Mouse (Mus musculus) adrenal gland, postnatal 14 days (tissue): ENCODE data around the gene Cmtm5. TPM values are rescaled to one million over a fixed set of nuclear protein-coding genes. Genes with fewer than 3 reads are reported as not detected.

Source experiments
- DNase-seq: peaks from one replicate; pipeline ENCODE4 v3.0.0; 2021; ENCODE audit warnings: mixed read lengths
- long read RNA-seq, 2 experiments: library from polyadenylated mRNA; stranded (forward); transcript quantifications; one replicate each; pipeline ENCODE4 v2.0.0; 2021
- total RNA-seq: library from RNA; stranded (reverse); gene quantifications from 2 replicates; pipeline ENCODE4 v1.2.3, GENCODE M21; 2021

Cmtm5 gene
- total RNA-seq: 1.6 and 1.9 TPM in 2 replicates
- long read RNA-seq, experiment 1, partial matches to known transcripts: 0 of 1 reads
- long read RNA-seq, experiment 1, other reads (novel, unspliced or antisense): 0 of 1 reads
- long read RNA-seq, experiment 2, partial matches to known transcripts: 0 of 2 reads
- long read RNA-seq, experiment 2, other reads (novel, unspliced or antisense): 0 of 2 reads

- DNase-seq: no peak
Observed at GRCm38 (mm10) chr14:54935904-54936830, at the start of gene Cmtm5. Cmtm5 (plus strand) TSS chr14:54936261.

DNA sequence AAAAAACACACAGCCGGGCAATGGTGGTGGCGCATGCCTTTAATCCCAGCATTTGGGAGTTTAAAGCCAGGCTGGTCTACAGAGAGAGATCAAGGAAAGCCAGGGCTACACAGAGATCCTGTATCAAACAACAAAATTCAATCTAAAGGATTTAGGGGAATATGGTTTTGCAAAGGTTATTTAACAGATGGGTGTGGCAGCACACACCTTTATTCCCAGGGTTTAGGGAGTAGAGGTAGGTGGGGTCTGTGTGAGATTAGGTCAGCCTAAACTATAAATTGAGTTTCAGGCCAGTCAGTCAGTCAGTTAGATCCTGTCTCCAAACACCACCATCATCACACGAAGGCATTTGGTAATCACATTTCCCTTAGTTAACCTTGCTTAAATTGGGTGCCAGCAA lies 43.9 kb upstream of the Cmtm5 start, which contains the start of gene Pabpn1:
TSS of gene Pabpn1 (plus strand) at position 301 of the 400 bp plus-strand sequence.
- no peak for DNase-seq

DNA sequence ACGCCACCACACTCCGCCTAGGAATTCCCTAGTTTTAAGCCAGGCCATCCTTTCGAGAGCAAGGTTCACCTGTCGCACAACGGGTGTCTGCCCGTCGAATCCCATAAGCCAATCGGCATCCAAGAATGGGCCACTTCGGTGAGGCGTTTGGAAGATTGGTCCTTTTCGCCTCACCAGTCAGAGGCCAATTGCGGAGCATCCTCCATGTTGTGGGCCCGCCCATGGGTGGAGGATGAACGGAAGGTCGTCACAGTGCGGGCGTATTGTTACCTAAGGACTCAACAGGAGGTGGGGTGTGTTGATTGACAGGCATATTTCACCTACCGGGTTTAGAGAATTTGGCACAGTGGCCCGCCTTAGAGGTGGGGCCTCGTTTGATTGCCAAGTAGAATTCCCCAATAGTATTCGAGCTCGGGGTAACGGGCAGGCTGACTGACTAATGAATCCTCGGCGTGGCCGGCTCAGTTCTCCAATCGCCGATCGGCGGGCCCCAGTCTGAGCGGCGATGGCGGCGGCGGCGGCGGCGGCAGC lies 42.3 kb upstream of the Cmtm5 start:
- DNase-seq: peak; percentile 97

- peak; percentile 83 for DNase-seq
Observed at GRCm38 (mm10) chr14:54894296-54895151, 41.5 kb upstream of the Cmtm5 start.

- no peak for DNase-seq
Observed at GRCm38 (mm10) chr14:54897445-54897844, 38.6 kb upstream of the Cmtm5 start.

- DNase-seq: peak; percentile 74
Observed at GRCm38 (mm10) chr14:54900383-54900782, 35.7 kb upstream of the Cmtm5 start.

- no peak for DNase-seq
Observed at GRCm38 (mm10) chr14:54903641-54904040, 32.4 kb upstream of the Cmtm5 start.

GRCm38 (mm10) chr14:54908682-54909081 lies 27.4 kb upstream of the Cmtm5 start:
- DNase-seq: no peak

DNA sequence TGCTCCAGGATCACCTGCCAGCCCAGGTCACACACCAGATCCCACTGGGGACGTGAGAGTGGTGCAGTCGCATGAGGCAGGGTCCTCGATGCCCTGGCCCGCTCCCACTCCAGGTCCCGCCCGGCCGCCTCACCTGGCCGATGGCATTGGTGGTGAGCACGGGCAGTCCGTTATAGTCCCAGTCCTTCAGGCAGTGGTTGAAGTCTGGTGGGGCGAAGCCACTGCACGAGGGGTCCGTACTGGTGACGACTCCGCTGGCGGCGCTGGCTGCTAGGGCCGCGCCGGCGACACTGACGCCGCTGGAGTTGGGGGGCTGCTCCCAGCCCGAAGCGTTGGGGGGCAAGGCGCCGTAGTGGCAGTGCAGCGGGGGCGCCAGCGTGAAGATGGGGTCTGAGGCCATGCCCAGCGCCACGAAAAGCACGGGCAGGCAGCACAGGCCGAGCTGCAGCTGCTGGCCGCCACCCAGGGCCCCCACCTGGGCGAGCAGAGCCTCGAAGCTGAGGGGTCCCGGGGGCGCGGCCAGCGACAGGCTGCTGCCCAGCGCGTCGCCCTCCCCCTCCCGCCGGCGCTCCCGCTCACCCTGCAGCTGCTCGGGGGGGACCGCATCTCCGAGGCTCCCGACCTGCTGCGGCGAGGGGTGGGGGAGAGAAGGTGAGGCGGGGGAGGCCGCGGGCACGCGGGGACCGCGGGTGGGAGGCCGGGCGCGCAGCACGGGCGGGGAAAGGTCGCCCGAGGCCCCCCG lies 23.8 kb upstream of the Cmtm5 start:
- peak; percentile 49 for DNase-seq

DNA sequence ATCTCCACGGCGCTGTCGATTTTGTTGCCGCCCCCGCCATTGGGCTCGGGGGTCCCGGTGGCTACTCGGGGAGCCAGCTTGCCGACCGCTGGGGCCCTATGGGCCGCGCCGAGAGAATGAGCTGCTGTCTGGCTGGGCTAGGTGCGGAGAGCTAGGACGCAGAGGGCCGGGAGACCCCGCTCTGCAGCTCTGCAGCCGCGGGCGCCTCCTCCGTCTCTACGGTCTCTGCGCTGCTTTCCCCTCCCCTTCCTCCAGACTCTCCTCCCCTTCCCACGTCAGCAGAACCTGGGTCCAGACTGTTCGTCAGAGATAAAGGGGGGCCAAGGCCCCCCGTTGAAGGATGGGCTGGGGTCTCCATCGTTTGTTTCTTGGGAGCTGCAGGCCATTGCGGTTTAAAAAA lies 23.2 kb upstream of the Cmtm5 start, which contains the start of gene Slc22a17:
TSS of gene Slc22a17 (minus strand) at position 247 of the 400 bp plus-strand sequence.
- peak; percentile 74 for DNase-seq

DNA sequence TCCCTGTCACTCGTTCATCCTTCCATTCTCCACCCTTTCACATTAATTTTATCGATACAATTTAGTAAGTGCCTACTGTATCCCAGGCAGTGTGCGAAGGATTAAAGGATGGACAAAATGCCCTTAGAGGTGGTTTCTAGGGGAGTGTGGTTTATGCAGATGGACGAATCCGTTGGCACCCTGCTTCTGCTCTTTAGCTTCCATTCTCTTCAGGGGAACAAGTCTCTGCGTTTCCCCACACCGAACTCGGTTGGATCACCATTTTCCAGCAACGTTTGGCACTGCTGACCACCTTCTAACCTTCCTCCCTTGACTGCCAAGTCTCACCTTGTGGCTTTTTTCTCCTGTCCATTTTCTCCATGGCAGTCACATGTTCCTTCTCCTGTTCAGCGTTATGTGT lies 22.7 kb upstream of the Cmtm5 start:
- no peak for DNase-seq

GRCm38 (mm10) chr14:54920076-54920685 lies 15.9 kb upstream of the Cmtm5 start:
- no peak for DNase-seq

DNA sequence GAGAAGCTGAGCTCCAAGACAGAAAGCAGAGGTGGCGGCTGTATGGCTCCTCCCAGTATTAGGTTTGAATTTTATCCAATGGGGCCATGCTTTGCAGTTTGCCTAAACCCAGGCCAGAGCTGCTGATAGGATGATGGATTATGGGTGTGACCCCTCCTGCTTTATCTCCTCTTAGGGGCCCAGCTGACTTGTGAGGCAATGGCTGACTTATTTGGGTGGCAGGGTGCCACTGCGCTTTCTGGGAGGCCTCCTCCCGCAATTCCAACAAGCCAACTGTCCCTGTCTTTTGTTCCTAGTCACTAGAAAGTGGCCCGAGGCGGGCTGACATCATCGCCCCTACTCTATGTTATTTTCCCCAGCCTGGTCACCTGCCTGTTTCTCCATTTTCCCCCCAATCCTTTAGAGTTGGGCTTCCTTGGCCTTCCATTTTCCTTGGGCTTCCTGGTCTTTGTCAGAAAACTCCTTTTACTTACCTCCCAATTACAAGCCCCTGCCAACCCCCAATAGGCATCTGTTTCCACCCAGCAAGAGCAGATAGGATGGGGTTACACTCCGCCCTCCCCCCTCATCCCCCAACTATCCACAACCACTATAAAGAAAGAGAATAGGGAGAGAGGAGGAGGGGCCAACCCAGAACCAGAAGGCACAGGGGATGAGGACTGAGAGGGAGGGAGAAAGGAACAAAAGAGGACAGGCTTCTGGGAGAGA lies 11.3 kb upstream of the Cmtm5 start:
- DNase-seq: peak; percentile 58

GRCm38 (mm10) chr14:54925349-54926342 lies 10.4 kb upstream of the Cmtm5 start, which contains the start of gene Efs:
Efs (minus strand) TSS chr14:54926126.
- DNase-seq: peak; percentile 76

DNA sequence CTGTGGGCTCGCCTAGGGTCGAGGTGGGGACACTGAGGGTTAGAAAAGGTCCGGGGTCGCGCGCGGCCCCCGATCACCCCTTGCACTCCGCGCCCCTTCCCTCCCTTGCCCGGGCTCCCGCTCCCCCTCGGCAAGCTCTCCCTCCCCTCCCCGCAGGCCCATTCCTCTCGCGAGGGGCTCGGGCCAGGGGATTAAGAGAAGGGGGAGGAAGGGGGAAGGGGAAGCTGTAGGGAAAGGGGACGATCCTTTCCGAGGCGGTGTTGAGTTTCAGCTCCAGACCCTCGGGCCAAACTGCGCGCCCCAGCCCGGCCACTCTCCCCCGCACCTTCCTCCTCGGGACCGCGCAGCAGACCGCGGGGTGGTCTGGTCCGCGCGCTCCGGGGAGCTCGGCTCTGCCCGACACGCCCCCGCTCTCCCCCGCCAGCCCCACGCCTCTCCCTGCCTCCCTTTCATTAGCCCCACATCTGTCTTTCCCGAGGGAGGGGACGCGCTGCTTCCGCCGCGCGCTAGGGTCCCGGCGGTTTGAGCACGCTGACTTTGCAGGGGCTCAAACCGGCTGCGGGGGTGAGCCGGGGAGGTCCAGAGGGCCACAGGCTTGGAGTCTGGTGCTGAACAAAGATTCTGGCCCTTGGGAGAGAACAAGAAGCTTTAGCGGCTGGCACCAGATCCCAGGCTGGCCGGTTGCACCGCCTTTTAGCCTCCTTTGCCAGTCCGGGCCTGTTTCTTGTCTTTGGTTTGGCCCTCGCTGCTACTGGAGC lies 9.5 kb upstream of the Cmtm5 start:
- peak; percentile 59 for DNase-seq

DNA sequence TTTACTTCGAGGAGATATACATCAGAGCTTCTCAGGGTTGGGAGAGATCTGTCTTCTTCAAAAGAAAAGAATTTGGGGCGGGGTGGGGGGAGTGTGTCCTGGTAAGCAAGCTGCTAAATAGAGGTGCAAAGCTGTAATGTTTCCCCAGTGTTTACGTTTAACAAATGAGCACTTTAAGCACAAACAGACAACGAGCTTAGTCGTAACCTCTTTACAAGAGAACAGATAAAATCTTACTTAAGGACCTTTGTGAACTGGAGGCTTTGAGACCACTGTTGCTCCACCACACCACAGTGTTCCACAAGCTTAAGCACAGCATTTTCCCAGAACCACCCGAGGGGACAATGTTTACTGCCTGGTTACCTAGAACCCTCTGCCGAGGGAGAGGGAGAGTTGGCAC lies 8.8 kb upstream of the Cmtm5 start:
- no peak for DNase-seq

- DNase-seq: no peak
Observed at GRCm38 (mm10) chr14:54929801-54930200, 6.3 kb upstream of the Cmtm5 start.

- DNase-seq: no peak
Observed at GRCm38 (mm10) chr14:54930431-54930830, 5.6 kb upstream of the Cmtm5 start.
